Mouse (Mus musculus): ENCODE data around the gene Rfwd3. TPM values are rescaled to one million over a fixed set of nuclear protein-coding genes. Genes with fewer than 3 reads are reported as not detected.

Gene Rfwd3
- total and polyA plus RNA-seq, 2 experiments from 2014 or later: 14.8 to 26.6 TPM

GRCm38 (mm10) chr8:111260251-111260650 is 39.8 kb downstream of the Rfwd3 start:
- Histone ChIP-seq H3K9me3 (ENCODE audit: low read length) (no peaks in the 10 kb centered on the region), H3K4me1 (ENCODE audit: insufficient read depth, low read length) (no peaks in the 10 kb centered on the region), H3K4me3 (ENCODE audit: low read length) (no peak overlapping the region), H3K36me3 (ENCODE audit: insufficient read depth, low read length) (no peaks in the 10 kb centered on the region), H3K4me2 (ENCODE audit: low read depth, low read length) (no peak overlapping the region), H3K27ac (no peak overlapping the region), H3K27me3 (ENCODE audit: insufficient read depth, low read length) (no peaks in the 10 kb centered on the region), H3K9ac (replicated peaks; ENCODE audit: low read length) (no peak overlapping the region)
- no peak for TF ChIP-seq CTCF (IDR thresholded peaks at IDR 0.05; ENCODE audit: low read depth)
- 97% methylated on average over 5 of the region's 5 CpGs for WGBS
- DNase-seq (ENCODE audit: low spot score): no peak
- no peak for ATAC-seq

DNA sequence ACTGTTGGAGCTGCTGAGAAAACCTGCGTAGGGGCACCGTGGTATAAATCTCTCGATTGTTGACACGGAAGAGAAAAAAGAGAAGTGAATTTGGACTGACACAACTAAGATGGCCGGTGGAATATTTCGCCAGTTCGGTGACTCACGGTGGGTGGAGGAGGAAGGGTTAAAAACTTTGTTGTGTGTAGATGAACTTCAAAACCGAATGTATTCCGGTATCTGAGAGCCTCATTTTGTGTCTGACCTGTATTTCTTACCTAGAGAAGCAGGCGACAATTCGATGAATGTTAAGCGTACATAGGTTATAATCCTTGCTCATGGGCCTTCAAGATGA is 40.6 kb downstream of the Rfwd3 start:
- no peak for TF ChIP-seq CTCF (IDR thresholded peaks at IDR 0.05; ENCODE audit: low read depth)
- H3K36me3 ChIP-seq (ENCODE audit: insufficient read depth, low read length): no peaks in the 10 kb centered on the region
- WGBS: 12% methylated on average over 13 of the region's 13 CpGs
- peak overlapping the region; percentile 67 for H3K4me2 ChIP-seq (ENCODE audit: low read depth, low read length)
- ATAC-seq (peak; percentile 70), DNase-seq (ENCODE audit: low spot score) (no peak)
- no peaks in the 10 kb centered on the region for H3K27me3 ChIP-seq (ENCODE audit: insufficient read depth, low read length)
- H3K4me1 ChIP-seq (ENCODE audit: insufficient read depth, low read length): no peaks in the 10 kb centered on the region
- H3K9me3 ChIP-seq (ENCODE audit: low read length): no peaks in the 10 kb centered on the region
- peak overlapping the region; percentile 96 for H3K4me3 ChIP-seq (ENCODE audit: low read length)
- H3K9ac ChIP-seq (replicated peaks; ENCODE audit: low read length): peak overlapping the region; percentile 97
- peak overlapping the region; percentile 99 for H3K27ac ChIP-seq

- peak within 1 kb of the TSS; percentile 96 for H3K4me3 ChIP-seq (ENCODE audit: low read length)
These were observed 41.2 kb downstream of the Rfwd3 start, which contains the start of gene Glg1 for GRCm38 (mm10) chr8:111258631-111259407. Gene Glg1 (minus strand): TSS chr8:111259216.

DNA sequence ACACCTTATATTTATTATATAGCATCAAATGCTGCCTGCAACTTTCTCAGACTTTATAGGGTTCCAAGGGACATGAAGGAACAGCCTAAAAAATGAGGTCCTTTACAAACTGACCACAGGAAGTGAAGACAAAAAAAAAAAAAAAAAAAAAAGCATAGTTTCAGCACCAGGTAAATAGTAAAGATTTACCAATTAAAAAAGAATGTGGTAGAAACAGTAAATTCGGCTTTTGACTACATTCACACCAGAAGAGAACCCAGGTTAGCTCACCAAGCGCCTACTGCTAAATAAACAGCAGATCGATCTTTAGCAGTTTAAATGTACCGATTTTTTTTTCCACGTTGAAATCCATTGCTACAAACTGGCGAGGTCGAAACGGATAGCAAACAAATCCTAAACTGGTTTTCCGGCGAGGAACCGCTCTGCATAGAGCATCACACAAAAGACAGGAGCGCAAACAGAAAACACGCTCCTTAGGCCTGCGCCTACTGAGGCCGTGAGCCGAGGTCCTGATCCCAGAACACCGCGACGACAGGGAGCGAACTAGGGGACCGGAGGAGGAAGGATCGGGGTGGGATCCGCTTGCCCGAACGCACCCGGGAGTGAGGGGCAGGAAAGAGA is 41.9 kb downstream of the Rfwd3 start:
- H3K36me3 ChIP-seq (ENCODE audit: insufficient read depth, low read length): no peaks in the 10 kb centered on the region
- DNase-seq (ENCODE audit: low spot score): peak; percentile 65
- no peaks in the 10 kb centered on the region for H3K4me1 ChIP-seq (ENCODE audit: insufficient read depth, low read length)
- H3K9ac ChIP-seq (replicated peaks; ENCODE audit: low read length): peak overlapping the region; percentile 97
- H3K27ac ChIP-seq: peak overlapping the region; percentile 99
- no peaks in the 10 kb centered on the region for H3K27me3 ChIP-seq (ENCODE audit: insufficient read depth, low read length)
- WGBS: under 1% methylated on average over 26 of the region's 26 CpGs
- H3K4me3 ChIP-seq (ENCODE audit: low read length): peak overlapping the region; percentile 96
- ATAC-seq: no peak
- TF ChIP-seq CTCF (IDR thresholded peaks at IDR 0.05; ENCODE audit: low read depth): no peak
- peak overlapping the region; percentile 67 for H3K4me2 ChIP-seq (ENCODE audit: low read depth, low read length)
- no peaks in the 10 kb centered on the region for H3K9me3 ChIP-seq (ENCODE audit: low read length)

More at GRCm38 (mm10) chr8:111258631-111259407, 41.2 kb downstream of the Rfwd3 start, which contains the start of gene Glg1:
- under 1% methylated on average over 74 of the region's 76 CpGs for WGBS
- Histone ChIP-seq H3K4me1 (ENCODE audit: insufficient read depth, low read length) (no peaks in the 10 kb centered on the region), H3K4me2 (ENCODE audit: low read depth, low read length) (peak within 1 kb of the TSS; percentile 67), H3K9me3 (ENCODE audit: low read length) (no peaks in the 10 kb centered on the region), H3K27me3 (ENCODE audit: insufficient read depth, low read length) (no peaks in the 10 kb centered on the region), H3K27ac (peak within 1 kb of the TSS; percentile 99), H3K36me3 (ENCODE audit: insufficient read depth, low read length) (no peaks in the 10 kb centered on the region), H3K9ac (replicated peaks; ENCODE audit: low read length) (peak within 1 kb of the TSS; percentile 97)
- peak; percentile 97 for DNase-seq (ENCODE audit: low spot score)
- 0 out of 2 replicates have a peak, but pooled peaks have one; percentile 2 for TF ChIP-seq CTCF (IDR thresholded peaks at IDR 0.05; ENCODE audit: low read depth)
- peak; percentile 97 for ATAC-seq

DNA sequence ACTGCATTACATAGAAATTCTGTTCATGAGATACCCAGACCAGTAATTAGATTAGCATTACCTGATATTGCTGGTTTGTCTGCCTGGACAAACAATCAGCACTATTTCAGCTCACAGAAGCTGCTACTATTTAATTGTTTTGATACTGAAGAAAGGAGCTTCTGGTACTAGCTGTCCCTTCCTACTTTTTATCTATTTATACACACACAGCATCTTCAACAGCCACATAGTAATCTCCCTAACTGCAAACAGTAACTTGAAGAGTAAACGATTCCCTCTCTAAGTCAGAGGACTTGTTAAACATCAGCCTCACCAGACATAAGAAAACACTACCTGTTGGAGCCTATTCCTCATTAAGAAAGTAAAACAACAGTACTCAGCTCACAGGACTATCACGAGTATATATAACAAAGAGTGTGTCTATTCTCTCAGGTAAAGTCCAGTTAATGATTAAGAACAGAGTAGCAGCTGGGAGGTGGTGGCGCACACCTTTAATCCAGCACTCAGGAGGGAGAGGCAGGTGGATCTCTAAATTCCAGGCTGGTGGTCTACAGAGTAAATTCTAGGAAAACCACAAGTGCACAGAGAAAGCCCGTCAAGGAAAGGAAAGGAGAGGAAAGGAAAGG is 47.4 kb downstream of the Rfwd3 start:
- H3K36me3 ChIP-seq (ENCODE audit: insufficient read depth, low read length): no peaks in the 10 kb centered on the region
- no peak for ATAC-seq
- H3K4me3 ChIP-seq (ENCODE audit: low read length): no peak overlapping the region
- no peak overlapping the region for H3K9ac ChIP-seq (replicated peaks; ENCODE audit: low read length)
- no peak overlapping the region for H3K4me2 ChIP-seq (ENCODE audit: low read depth, low read length)
- no peak for TF ChIP-seq CTCF (IDR thresholded peaks at IDR 0.05; ENCODE audit: low read depth)
- 90% methylated on average over 4 of the region's 4 CpGs for WGBS
- H3K9me3 ChIP-seq (ENCODE audit: low read length): no peaks in the 10 kb centered on the region
- no peak overlapping the region for H3K27ac ChIP-seq
- H3K4me1 ChIP-seq (ENCODE audit: insufficient read depth, low read length): no peaks in the 10 kb centered on the region
- H3K27me3 ChIP-seq (ENCODE audit: insufficient read depth, low read length): no peaks in the 10 kb centered on the region
- no peak for DNase-seq (ENCODE audit: low spot score)

GRCm38 (mm10) chr8:111250111-111250510 is 49.9 kb downstream of the Rfwd3 start:
- H3K9ac ChIP-seq (replicated peaks; ENCODE audit: low read length): no peak overlapping the region
- no peak for ATAC-seq
- TF ChIP-seq CTCF (IDR thresholded peaks at IDR 0.05; ENCODE audit: low read depth): no peak
- no peak overlapping the region for H3K27ac ChIP-seq
- no peaks in the 10 kb centered on the region for H3K4me1 ChIP-seq (ENCODE audit: insufficient read depth, low read length)
- H3K9me3 ChIP-seq (ENCODE audit: low read length): no peaks in the 10 kb centered on the region
- H3K4me2 ChIP-seq (ENCODE audit: low read depth, low read length): no peak overlapping the region
- no peak overlapping the region for H3K4me3 ChIP-seq (ENCODE audit: low read length)
- H3K36me3 ChIP-seq (ENCODE audit: insufficient read depth, low read length): no peaks in the 10 kb centered on the region
- WGBS: 62% methylated on average over 2 of the region's 2 CpGs
- no peak for DNase-seq (ENCODE audit: low spot score)
- H3K27me3 ChIP-seq (ENCODE audit: insufficient read depth, low read length): no peaks in the 10 kb centered on the region

All from hindbrain, postnatal 0 days (tissue).